Mouse (Mus musculus): ENCODE measurements at regions not wholly inside any gene's neighbourhood (a gene's known extent, or its start where the extent isn't known, plus 50 kb on each side); places are given as distances from the start of the nearest gene placed in this dataset.

GRCm38 (mm10) chr13:60012046-60012813 is 164.9 kb downstream of the Gas1 start:
- TF ChIP-seq CTCF (IDR thresholded peaks at IDR 0.05; ENCODE audit: low read depth, low read length) (no peak), POLR2A (IDR thresholded peaks at IDR 0.05; ENCODE audit: borderline replicate concordance, low read depth, low read length) (no peak)
